Mouse (Mus musculus) liver, postnatal 0 days (tissue): ENCODE results near the gene Olfr1279.

ENCODE experiments used
- CTCF ChIP-seq: sonication (generic); IDR thresholded peaks from 2 replicates; pipeline ENCODE4 v1.5.1; 2016; ENCODE audit warnings: antibody characterized with exemption, low read depth
- EP300 ChIP-seq: IDR thresholded peaks from 2 replicates; pipeline ENCODE4 v1.6.1; 2016; ENCODE audit warnings: antibody characterized with exemption, low read depth, mild to moderate bottlenecking

GRCm38 (mm10) chr2:111326220-111326619, 25.8 kb downstream of the Olfr1279 start, which contains the start of gene Olfr1281:
- TF ChIP-seq CTCF (no peak), EP300 (no peak)
